Mouse (Mus musculus) urinary bladder, adult 2 months (tissue): ENCODE data around the gene Tc2n. TPM values are rescaled to one million over a fixed set of nuclear protein-coding genes. Genes with fewer than 3 reads are reported as not detected.

Experiments used
- polyA plus RNA-seq: library from polyadenylated mRNA; depleted of rRNA; stranded (reverse); fragments of >200 nt; gene quantifications from 2 replicates; pipeline ENCODE4 v1.2.3, GENCODE M21; 2012; rRNA removed

Tc2n gene
- polyA plus RNA-seq, 1 experiment, result 10.1 TPM

Other genes with a start within 250 kb of the Tc2n start
- gene Fbln5, start 100.5 kb upstream of the Tc2n start, polyA plus RNA-seq, result 143 and 164 TPM in 2 replicates
- gene Trip11, start 194.7 kb upstream of the Tc2n start, polyA plus RNA-seq, result 12.0 and 13.7 TPM in 2 replicates
- 17.4 and 17.6 TPM in 2 replicates for gene Atxn3, start 239.7 kb upstream of the Tc2n start, polyA plus RNA-seq